In genomic region chr8:111094719-111095302, GRCm38 (mm10) we compare ENCODE assay signal across 8 mouse cellular contexts. TPM values are rescaled to one million over a fixed set of nuclear protein-coding genes. Genes with fewer than 3 reads are reported as not detected.
DNase-seq lines count a peak whose midpoint lies in the region; ATAC-seq and TF ChIP-seq lines count a peak whose summit lies in the region.
"Not testable (repeated sequence)": the region's sequence is repeated elsewhere in the genome, so short reads cannot be mapped to it uniquely, and the experiment has no call there.

No protein-coding gene starts in this region.

- H3K27me3 ChIP-seq in E14TG2a.4 (ENCODE audit: insufficient read depth, low read length); forebrain, embryonic 13.5 days; hindbrain, embryonic 11.5 days (ENCODE audit: control insufficient read depth, insufficient read depth, low read length); lung, postnatal 0 days (replicated peaks; ENCODE audit: insufficient read depth, low read length); neural tube, embryonic 13.5 days: not testable (repeated sequence)

- peak overlapping the region; percentile 89 for H3K4me3 ChIP-seq in E14TG2a.4 (replicated peaks; ENCODE audit: low read length)
- H3K4me3 ChIP-seq in forebrain, embryonic 13.5 days: peak overlapping the region; percentile 65
- H3K4me3 ChIP-seq in hindbrain, embryonic 11.5 days (ENCODE audit: low read depth, low read length): peak overlapping the region; percentile 60
- H3K4me3 ChIP-seq in lung, postnatal 0 days (ENCODE audit: low read depth, low read length): peak overlapping the region; percentile 57
- peak overlapping the region; percentile 63 for H3K4me3 ChIP-seq in neural tube, embryonic 13.5 days

- not testable (repeated sequence) for ATAC-seq in forebrain, embryonic 13.5 days
- peak; percentile 57 for ATAC-seq in hindbrain, embryonic 11.5 days (ENCODE audit: low FRiP score)
- peak; percentile 70; the same call in 1 of the 2 replicates for ATAC-seq in lung, postnatal 0 days
- ATAC-seq in neural tube, embryonic 13.5 days (ENCODE audit: low read depth): peak; percentile 71; the same call in 1 of the 2 replicates

- H3K9ac ChIP-seq in forebrain, embryonic 13.5 days: peak overlapping the region; percentile 74
- peak overlapping the region; percentile 66 for H3K9ac ChIP-seq in hindbrain, embryonic 11.5 days (ENCODE audit: low read depth, low read length)
- peak overlapping the region; percentile 66 for H3K9ac ChIP-seq in lung, postnatal 0 days (replicated peaks; ENCODE audit: low read depth)
- H3K9ac ChIP-seq in neural tube, embryonic 13.5 days: peak overlapping the region; percentile 77

- DNase-seq in cerebellum, adult 11 months: peak; percentile 26
- DNase-seq in hindbrain, embryonic 11.5 days (ENCODE audit: low spot score): peak; percentile 31
- peak; percentile 15 for DNase-seq in layer of hippocampus, adult 11-12 months (ENCODE audit: low spot score)
- DNase-seq in lung, postnatal 0 days (ENCODE audit: low spot score): peak; percentile 26
- DNase-seq in testis, postnatal 14 days (ENCODE audit: low spot score): peak; percentile 50

- peaks cover 16% of the 10 kb centered on the region for H3K4me1 ChIP-seq in E14TG2a.4 (replicated peaks; ENCODE audit: low read depth, low read length)
- peaks cover 12% of the 10 kb centered on the region for H3K4me1 ChIP-seq in forebrain, embryonic 13.5 days
- H3K4me1 ChIP-seq in hindbrain, embryonic 11.5 days (replicated peaks; ENCODE audit: control insufficient read depth, insufficient read depth, low read length); lung, postnatal 0 days (ENCODE audit: insufficient read depth, low read depth, low read length): not testable (repeated sequence)
- H3K4me1 ChIP-seq in neural tube, embryonic 13.5 days (replicated peaks): peaks cover 22% of the 10 kb centered on the region

- not testable (repeated sequence) for H3K9me3 ChIP-seq in E14TG2a.4 (ENCODE audit: low read length); forebrain, embryonic 13.5 days (replicated peaks); hindbrain, embryonic 11.5 days (ENCODE audit: control insufficient read depth, low read length); lung, postnatal 0 days (ENCODE audit: low read length); neural tube, embryonic 13.5 days

- peak overlapping the region; percentile 88 for H3K4me2 ChIP-seq in forebrain, embryonic 13.5 days
- peak overlapping the region; percentile 64 for H3K4me2 ChIP-seq in hindbrain, embryonic 11.5 days (replicated peaks; ENCODE audit: low read depth, low read length)
- H3K4me2 ChIP-seq in lung, postnatal 0 days (replicated peaks; ENCODE audit: low read depth, low read length): peak overlapping the region; percentile 66
- peak overlapping the region; percentile 78 for H3K4me2 ChIP-seq in neural tube, embryonic 13.5 days

- not testable (repeated sequence) for TF ChIP-seq EP300 in lung, postnatal 0 days (IDR thresholded peaks at IDR 0.05)

- not testable (repeated sequence) for TF ChIP-seq CTCF in E14TG2a.4 (conservative IDR thresholded peaks at IDR 0.05; ENCODE audit: low read length); lung, postnatal 0 days (IDR thresholded peaks at IDR 0.05)

- H3K36me3 ChIP-seq in E14TG2a.4 (ENCODE audit: insufficient read depth, low read length); forebrain, embryonic 13.5 days (ENCODE audit: poor library complexity, severe bottlenecking); hindbrain, embryonic 11.5 days (ENCODE audit: control insufficient read depth, insufficient read depth, low read length); lung, postnatal 0 days (ENCODE audit: insufficient read depth, low read length); neural tube, embryonic 13.5 days: not testable (repeated sequence)

- not testable (repeated sequence) for H3K27ac ChIP-seq in forebrain, embryonic 13.5 days; hindbrain, embryonic 11.5 days (ENCODE audit: low read depth, low read length)
- peak overlapping the region; percentile 20; the same call in 1 of the 2 replicates for H3K27ac ChIP-seq in lung, postnatal 0 days (ENCODE audit: low read length)
- peak overlapping the region; percentile 42; the same call in 1 of the 2 replicates for H3K27ac ChIP-seq in neural tube, embryonic 13.5 days (replicated peaks)

- 1% methylated on average over 51 of the region's 69 CpGs for WGBS in forebrain, embryonic 13.5 days
- WGBS in hindbrain, embryonic 11.5 days: 3% methylated on average over 8 of the region's 69 CpGs
- under 1% methylated on average over 17 of the region's 69 CpGs for WGBS in lung, postnatal 0 days
- under 1% methylated on average over 54 of the region's 69 CpGs for WGBS in neural tube, embryonic 13.5 days

RNA-seq across cellular contexts. Expression of gene Pdpr, which starts 0.4 kb away (rescaled TPM):
- 11.5 and 13.4 TPM in 2 replicates for polyA plus RNA-seq in forebrain, embryonic 13.5 days (2015; fragmentation: Nextera tagmentation; extraction: Ambion mirVana)
- 5.2 and 6.4 TPM in 2 replicates for polyA plus RNA-seq in hindbrain, embryonic 11.5 days (2014; fragmentation: Nextera tagmentation; extraction: Ambion mirVana)
- 6.5 and 7.1 TPM in 2 replicates for polyA plus RNA-seq in lung, postnatal 0 days (2015; fragmentation: Nextera tagmentation; extraction: Ambion mirVana)
- 9.6 and 11.6 TPM in 2 replicates for polyA plus RNA-seq in neural tube, embryonic 13.5 days (2015; fragmentation: Nextera tagmentation; extraction: Ambion mirVana)

RNA-seq across cellular contexts. Expression of gene Clec18a, which starts 2.6 kb away (rescaled TPM):
- polyA plus RNA-seq in forebrain, embryonic 13.5 days (2015; fragmentation: Nextera tagmentation; extraction: Ambion mirVana): 0.15 and 0.22 TPM in 2 replicates
- 0.52 and 0.88 TPM in 2 replicates for polyA plus RNA-seq in hindbrain, embryonic 11.5 days (2014; fragmentation: Nextera tagmentation; extraction: Ambion mirVana)
- polyA plus RNA-seq in lung, postnatal 0 days (2015; fragmentation: Nextera tagmentation; extraction: Ambion mirVana): not detected in 2 replicates
- polyA plus RNA-seq in neural tube, embryonic 13.5 days (2015; fragmentation: Nextera tagmentation; extraction: Ambion mirVana): 1.9 and 3.1 TPM in 2 replicates

RNA-seq across cellular contexts. Expression of gene Exosc6, which starts 38.7 kb away (rescaled TPM):
- polyA plus RNA-seq in forebrain, embryonic 13.5 days (2015; fragmentation: Nextera tagmentation; extraction: Ambion mirVana): not detected in 2 replicates
- polyA plus RNA-seq in hindbrain, embryonic 11.5 days (2014; fragmentation: Nextera tagmentation; extraction: Ambion mirVana): 15.0 and 21.6 TPM in 2 replicates
- 4.2 and 5.0 TPM in 2 replicates for polyA plus RNA-seq in lung, postnatal 0 days (2015; fragmentation: Nextera tagmentation; extraction: Ambion mirVana)
- not detected in 2 replicates for polyA plus RNA-seq in neural tube, embryonic 13.5 days (2015; fragmentation: Nextera tagmentation; extraction: Ambion mirVana)
